Mouse (Mus musculus): ENCODE results near the gene Megf11.

Gene Megf11

DNA sequence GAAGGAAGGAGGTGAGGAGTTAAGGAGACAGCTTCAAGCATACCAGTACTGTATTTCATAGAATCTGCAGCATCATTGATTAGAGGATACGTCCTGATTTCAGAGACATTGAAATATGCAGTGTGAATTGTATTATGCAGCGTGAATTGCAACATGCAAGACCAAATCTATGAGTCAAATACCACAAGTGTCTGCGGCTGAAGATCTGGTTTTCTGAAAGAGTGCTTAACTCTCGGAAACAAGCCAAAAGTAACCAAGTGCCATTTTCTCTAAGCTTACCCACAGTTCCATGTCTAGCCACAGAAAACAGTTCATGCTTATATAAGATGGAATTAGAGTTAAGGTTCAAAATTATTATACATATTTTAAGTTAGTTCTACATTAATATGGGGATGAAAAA is 362.3 kb downstream of the Megf11 start:
- DNase-seq (ENCODE audit: low read depth, low spot score): no peak

DNA sequence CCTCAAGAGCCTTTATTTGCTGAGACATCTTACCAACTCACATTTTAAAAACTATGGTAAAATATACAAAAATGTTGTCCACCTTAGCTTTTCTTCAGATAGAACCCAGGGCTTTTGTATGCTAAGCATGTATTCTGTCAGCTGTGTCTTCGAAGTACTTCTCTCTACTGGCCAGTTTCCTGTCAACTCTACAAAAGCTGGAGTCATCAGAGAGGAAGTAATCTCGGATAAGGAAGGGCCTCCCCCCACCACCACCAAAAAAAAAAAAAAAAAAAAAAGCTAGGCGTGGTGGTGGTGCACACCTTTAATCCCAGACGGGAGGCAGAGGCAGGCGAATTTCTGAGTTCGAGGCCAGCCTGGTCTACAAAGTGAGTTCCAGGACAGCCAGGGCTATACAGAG is 363.9 kb downstream of the Megf11 start:
- DNase-seq (ENCODE audit: low read depth, low spot score): no peak

DNA sequence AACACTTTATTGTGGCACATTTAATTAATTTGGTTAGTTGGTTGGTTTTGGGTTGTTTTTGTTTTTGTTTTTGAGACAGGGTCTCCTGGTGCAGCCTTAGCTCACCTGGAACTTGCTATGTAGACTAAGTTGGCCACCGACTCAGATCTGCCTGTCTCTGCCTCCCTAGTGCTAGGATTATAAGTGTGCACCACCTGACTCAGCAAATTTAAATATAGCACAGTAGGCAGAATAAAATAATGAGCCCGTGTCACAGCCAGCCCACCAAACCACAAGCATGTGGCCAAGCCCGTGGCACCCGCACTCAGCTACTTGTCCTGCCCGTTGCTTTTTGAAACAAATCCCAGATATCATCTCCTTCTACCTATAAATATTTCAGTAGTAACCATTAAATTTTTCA is 367.1 kb downstream of the Megf11 start:
- DNase-seq (ENCODE audit: low read depth, low spot score): no peak

DNA sequence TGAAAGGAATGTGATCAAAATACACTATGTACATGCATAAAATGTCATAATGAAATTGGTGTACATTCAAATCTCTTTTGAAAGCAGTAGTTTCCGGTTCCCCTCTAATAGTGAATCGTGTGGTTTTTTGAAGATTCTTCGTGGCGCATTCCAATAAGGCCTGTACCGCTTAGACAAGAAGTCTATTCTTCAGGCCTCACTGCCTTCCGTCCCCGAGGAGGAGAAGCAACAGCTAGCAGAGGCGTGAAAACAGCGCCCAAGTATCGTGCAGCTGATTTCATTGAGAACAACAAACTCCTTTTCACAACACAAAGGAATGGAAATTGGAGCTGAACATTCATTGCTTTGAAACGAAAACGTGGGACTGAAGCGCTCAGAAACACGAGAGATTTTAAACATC is 372.6 kb downstream of the Megf11 start:
- DNase-seq (ENCODE audit: low read depth, low spot score): no peak

Data from skeletal muscle tissue, adult 2 months (tissue).